Mouse (Mus musculus) stomach, postnatal 0 days (tissue): Measurements from ENCODE around the gene Serpinb8. TPM values are rescaled to one million over a fixed set of nuclear protein-coding genes. Genes with fewer than 3 reads are reported as not detected.

Experiments
- ATAC-seq: fragments of 200-750 bp; cut with Nextera tagmentation; 2 replicates; pipeline ENCODE4 v1.8.0; 2017; ENCODE audit not compliant: low FRiP score, low TSS enrichment
- DNase-seq: peaks from one replicate; pipeline ENCODE4 v3.0.0-alpha.2; 2016; ENCODE audit warnings: low spot score
- H3K27ac ChIP-seq: fragments of 300-500 bp; sonication (generic); replicated peaks from 2 replicates; pipeline ENCODE4 v1.5.1; 2014; ENCODE audit warnings: mild to moderate bottlenecking, control low read depth
- H3K27me3 ChIP-seq: fragments of 300-500 bp; sonication (generic); 2 replicates; pipeline ENCODE4 v1.6.1; 2014; ENCODE audit warnings: low read length; ENCODE audit not compliant: control insufficient read depth, insufficient read depth
- H3K36me3 ChIP-seq: fragments of 300-500 bp; sonication (generic); 2 replicates; pipeline ENCODE4 v1.6.1; 2014; ENCODE audit warnings: low read length, mixed read lengths; ENCODE audit not compliant: control insufficient read depth, insufficient read depth
- H3K4me1 ChIP-seq: fragments of 300-500 bp; sonication (generic); replicated peaks from 2 replicates; pipeline ENCODE4 v1.6.1; 2014; ENCODE audit warnings: antibody characterized with exemption; ENCODE audit not compliant: control insufficient read depth, insufficient read depth
- H3K4me2 ChIP-seq: fragments of 300-500 bp; sonication (generic); replicated peaks from 2 replicates; pipeline ENCODE4 v1.6.1; 2014; ENCODE audit warnings: low read depth, mild to moderate bottlenecking, control low read depth, moderate library complexity
- H3K4me3 ChIP-seq: fragments of 300-500 bp; sonication (generic); 2 replicates; pipeline ENCODE4 v1.5.1; 2014; ENCODE audit warnings: low read depth, low read length, control low read depth
- H3K9ac ChIP-seq: fragments of 300-500 bp; sonication (generic); 2 replicates; pipeline ENCODE4 v1.6.1; 2014; ENCODE audit warnings: mild to moderate bottlenecking, low read length, control low read depth, mixed read lengths
- H3K9me3 ChIP-seq: fragments of 300-500 bp; sonication (generic); 2 replicates; pipeline ENCODE4 v1.6.1; 2016; ENCODE audit warnings: low read length; ENCODE audit not compliant: control insufficient read depth
- CTCF ChIP-seq: IDR thresholded peaks from 2 replicates; pipeline ENCODE4 v1.5.1; 2016; ENCODE audit warnings: antibody characterized with exemption, low read depth, mild to moderate bottlenecking, moderate library complexity
- EP300 ChIP-seq: optimal IDR thresholded peaks from 2 replicates; pipeline ENCODE3; 2016; ENCODE audit warnings: antibody characterized with exemption
- WGBS: fragments of 180-500 bp; shearing (Covaris S2); extraction: QIAGEN DNeasy Blood & Tissue Kit; methylation state at CpG from one replicate; pipeline ENCODE4 v1.1.7; 2014; 5-methylcytosine and 5-hydroxymethylcytosine counted together
- polyA plus RNA-seq: library from polyadenylated mRNA; unstranded; fragments of >200 nt; fragmentation: Nextera tagmentation; extraction: Ambion mirVana; gene quantifications from 2 replicates; pipeline ENCODE4 v1.2.1, GENCODE M21; 2015

Serpinb8 gene
- polyA plus RNA-seq, 1 experiment from 2014 or later, result 34.6 TPM

DNA sequence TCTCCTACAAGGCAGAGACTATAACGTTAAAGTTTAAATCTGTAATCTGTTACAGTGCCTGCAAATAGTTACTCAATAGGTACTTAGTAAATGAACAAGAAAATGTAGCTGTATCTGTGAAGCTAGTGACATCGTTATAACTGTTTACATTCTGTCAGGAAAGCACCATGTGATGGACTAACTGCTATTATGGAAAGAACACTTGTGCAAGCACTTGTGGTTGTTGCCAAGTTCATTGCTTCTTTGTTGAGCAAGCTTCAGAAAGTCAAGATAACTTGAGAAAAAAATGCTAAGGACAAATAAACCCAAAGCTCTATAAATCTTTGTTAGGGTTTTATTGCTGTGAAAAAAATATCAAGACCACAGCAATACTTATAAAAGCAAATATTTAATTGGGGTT lies 67.9 kb downstream of the Serpinb8 start:
- Histone ChIP-seq H3K27me3 (no peaks in the 10 kb centered on the region), H3K4me3 (no peak overlapping the region), H3K4me2 (no peak overlapping the region), H3K36me3 (no peaks in the 10 kb centered on the region), H3K4me1 (no peaks in the 10 kb centered on the region), H3K27ac (no peak overlapping the region), H3K9me3 (no peaks in the 10 kb centered on the region), H3K9ac (no peak overlapping the region)
- no peak for TF ChIP-seq EP300
- no peak for TF ChIP-seq CTCF
- DNase-seq (no peak), ATAC-seq (no peak)
- 37% methylated on average over 2 of the region's 2 CpGs for WGBS

Other genes starting within 250 kb of the Serpinb8 start
- gene Serpinb11, start 228.8 kb upstream of the Serpinb8 start, polyA plus RNA-seq, result 16.2 and 18.9 TPM in 2 replicates
- gene Serpinb7, start 190.4 kb upstream of the Serpinb8 start, polyA plus RNA-seq, result 33.0 and 39.4 TPM in 2 replicates
- gene Serpinb2, start 78.6 kb upstream of the Serpinb8 start, polyA plus RNA-seq, result 37.2 and 41.3 TPM in 2 replicates